Mouse (Mus musculus) mouse trophoblast stem cell (cell line): ENCODE measurements at regions not wholly inside any gene's neighbourhood (a gene's known extent, or its start where the extent isn't known, plus 50 kb on each side); places are given as distances from the start of the nearest gene placed in this dataset.

ENCODE experiments used
- in situ Hi-C, 2 experiments: fragments of 300-500 bp; cut with MseI, MboI; formaldehyde crosslinking; loops; 2 replicates in 1 of 2; 3 replicates in 1 of 2; pipeline ENCODE4 v1.15.1; 2025

GRCm38 (mm10) chr13:70458406-70458805, 179.0 kb downstream of the Ice1 start:
- in situ Hi-C loops = no loop called here

- in situ Hi-C loops = no loop called here
Measured at GRCm38 (mm10) chr13:70464996-70465395, 172.4 kb downstream of the Ice1 start.

GRCm38 (mm10) chr13:70474746-70475145, 162.7 kb downstream of the Ice1 start:
- in situ Hi-C loops = no loop called here

GRCm38 (mm10) chr13:70475366-70475765, 162.1 kb downstream of the Ice1 start:
- in situ Hi-C loops = no loop called here

- in situ Hi-C loops = no loop called here
Measured at GRCm38 (mm10) chr13:70499302-70499701, 138.1 kb downstream of the Ice1 start.
